Mouse (Mus musculus) heart, postnatal 25 days (tissue): ENCODE data around the gene 5430403G16Rik. TPM values are rescaled to one million over a fixed set of nuclear protein-coding genes. Genes with fewer than 3 reads are reported as not detected.
"Not testable (repeated sequence)": the region's sequence is repeated elsewhere in the genome, so short reads cannot be mapped to it uniquely, and the experiment has no call there.

Experiments
- DNase-seq: peaks from one replicate; pipeline ENCODE4 v3.0.0; 2022; ENCODE audit warnings: low spot score
- intact Hi-C: fragments of 180-260 bp; cut with DNase I; formaldehyde crosslinking; loops from one replicate; pipeline ENCODE4 v1.15.1; 2025
- total RNA-seq, 2 experiments: library from RNA; stranded (reverse); gene quantifications; 2 replicates each; pipeline ENCODE4 v1.2.3; 2021

The 5430403G16Rik gene
- total RNA-seq, result under 1 TPM; 0.18 to 0.31 TPM

- peak; percentile 53 for DNase-seq
- intact Hi-C loops, result loop anchor here (10.0 kb wide), 1 partner anchor 64 kb away; the partner anchor contains the start of gene 4930522L14Rik
Observed at GRCm38 (mm10) chr5:109690537-109691201, at the start of gene 5430403G16Rik. Gene 5430403G16Rik (minus strand): TSS chr5:109691041.

- intact Hi-C loops, DNase-seq: not testable (repeated sequence)
Observed at GRCm38 (mm10) chr5:109717341-109717740, 26.5 kb upstream of the 5430403G16Rik start.

GRCm38 (mm10) chr5:109691205-109691965, 544 bp upstream of the 5430403G16Rik start:
- not testable (repeated sequence) for DNase-seq
- intact Hi-C loops, result loop anchor here (10.0 kb wide), 1 partner anchor 63 kb away; the partner anchor contains the start of gene 4930522L14Rik

GRCm38 (mm10) chr5:109682921-109683320, 7.9 kb downstream of the 5430403G16Rik start:
- intact Hi-C loops, result no loop called here
- DNase-seq, result no peak

Other genes with a start within 250 kb of the 5430403G16Rik start
- gene Crlf2, start 132.0 kb downstream of the 5430403G16Rik start, total RNA-seq, result 1 to 10 TPM; 6.3 to 7.1 TPM
- gene 4930522L14Rik, start 60.8 kb upstream of the 5430403G16Rik start, total RNA-seq, result 1 to 10 TPM in 1 of 2 experiments, under 1 TPM in 1; 0.98 to 2.1 TPM
- gene Gm15446, start 232.4 kb upstream of the 5430403G16Rik start, total RNA-seq, result 1 to 10 TPM; 3.7 to 5.1 TPM